Mouse (Mus musculus): ENCODE data around the gene Hddc2. TPM values are rescaled to one million over a fixed set of nuclear protein-coding genes. Genes with fewer than 3 reads are reported as not detected.
"Not testable (repeated sequence)": the region's sequence is repeated elsewhere in the genome, so short reads cannot be mapped to it uniquely, and the experiment has no call there.

Hddc2 gene
- polyA plus RNA-seq, 1 experiment from 2014 or later = 52.0 TPM

DNA sequence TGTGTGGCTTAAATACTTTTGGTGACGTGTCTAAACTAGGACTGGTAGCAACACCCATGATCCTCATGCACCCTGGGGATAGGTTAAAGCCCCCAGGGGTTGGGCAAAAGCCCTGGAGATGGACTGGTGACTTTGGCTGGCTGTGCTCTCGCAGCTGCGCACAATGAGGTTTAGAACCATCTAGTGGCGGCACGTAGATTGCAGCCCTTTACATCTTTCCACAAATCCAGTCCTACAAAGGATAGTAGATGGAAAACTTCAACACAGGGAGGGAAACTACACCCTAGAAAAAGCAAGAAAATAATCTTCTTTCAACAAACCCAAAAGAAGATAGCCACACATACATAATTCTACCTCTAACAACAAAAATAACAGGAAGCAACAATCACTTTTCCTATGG is 57.0 kb downstream of the Hddc2 start:
- H3K4me1 ChIP-seq (replicated peaks); H3K9ac ChIP-seq; H3K4me3 ChIP-seq; ATAC-seq (ENCODE audit: low FRiP score); H3K9me3 ChIP-seq; H3K4me2 ChIP-seq; H3K27ac ChIP-seq; H3K36me3 ChIP-seq; H3K27me3 ChIP-seq: not testable (repeated sequence)
- 26% methylated on average over 4 of the region's 5 CpGs for WGBS

Other genes starting within 250 kb of the Hddc2 start
- 28.4 and 33.9 TPM in 2 replicates for gene Tpd52l1, start 132.6 kb downstream of the Hddc2 start, polyA plus RNA-seq (2015; fragmentation: Nextera tagmentation; extraction: Ambion mirVana)

All from hindbrain, embryonic 13.5 days (tissue).